Mouse (Mus musculus) lung, postnatal 0 days (tissue): ENCODE measurements around the gene Ackr1. TPM values are rescaled to one million over a fixed set of nuclear protein-coding genes. Genes with fewer than 3 reads are reported as not detected.

Source experiments
- ATAC-seq: fragments of 200-750 bp; cut with Nextera tagmentation; 2 replicates; pipeline ENCODE4 v1.8.0; 2017; ENCODE audit warnings: moderate library complexity
- DNase-seq: peaks from one replicate; pipeline ENCODE4 v3.0.0-alpha.2; 2016; ENCODE audit warnings: low spot score
- H3K27ac ChIP-seq: fragments of 300-500 bp; sonication (generic); 2 replicates; pipeline ENCODE4 v1.5.1; 2014; ENCODE audit warnings: antibody characterized with exemption, mild to moderate bottlenecking, low read length, mixed read lengths
- H3K27me3 ChIP-seq: fragments of 300-500 bp; sonication (generic); replicated peaks from 2 replicates; pipeline ENCODE4 v1.6.1; 2014; ENCODE audit warnings: low read length, mixed read lengths; ENCODE audit not compliant: insufficient read depth
- H3K36me3 ChIP-seq: fragments of 300-500 bp; sonication (generic); 2 replicates; pipeline ENCODE4 v1.6.1; 2014; ENCODE audit warnings: low read length, mixed read lengths; ENCODE audit not compliant: insufficient read depth
- H3K4me1 ChIP-seq: fragments of 300-500 bp; sonication (generic); 2 replicates; pipeline ENCODE4 v1.6.1; 2014; ENCODE audit warnings: antibody characterized with exemption, low read depth, low read length, mixed read lengths; ENCODE audit not compliant: insufficient read depth
- H3K4me2 ChIP-seq: fragments of 300-500 bp; sonication (generic); replicated peaks from 2 replicates; pipeline ENCODE4 v1.6.1; 2014; ENCODE audit warnings: low read depth, mild to moderate bottlenecking, low read length, moderate library complexity, mixed read lengths
- H3K4me3 ChIP-seq: fragments of 300-500 bp; sonication (generic); 2 replicates; pipeline ENCODE4 v1.5.1; 2014; ENCODE audit warnings: low read depth, low read length
- H3K9ac ChIP-seq: fragments of 300-500 bp; sonication (generic); replicated peaks from 2 replicates; pipeline ENCODE4 v1.6.1; 2014; ENCODE audit warnings: low read depth, mild to moderate bottlenecking
- H3K9me3 ChIP-seq: fragments of 300-500 bp; sonication (generic); 2 replicates; pipeline ENCODE4 v1.6.1; 2016; ENCODE audit warnings: low read length, mixed read lengths
- CTCF ChIP-seq: IDR thresholded peaks from 2 replicates; pipeline ENCODE4 v1.5.1; 2016; ENCODE audit warnings: antibody characterized with exemption, mild to moderate bottlenecking
- EP300 ChIP-seq: IDR thresholded peaks from 2 replicates; pipeline ENCODE4 v1.6.1; 2016; ENCODE audit warnings: antibody characterized with exemption, mild to moderate bottlenecking, control low read depth
- whole genome bisulfite sequencing: fragments of 180-500 bp; shearing (Covaris S2); extraction: QIAGEN DNeasy Blood & Tissue Kit; methylation state at CpG from one replicate; pipeline ENCODE4 v1.1.7; 2014; 5-methylcytosine and 5-hydroxymethylcytosine counted together
- polyA plus RNA-seq: library from polyadenylated mRNA; unstranded; fragments of >200 nt; fragmentation: Nextera tagmentation; extraction: Ambion mirVana; gene quantifications from 2 replicates; pipeline ENCODE4 v1.2.1, GENCODE M21; 2015

Ackr1 gene
- polyA plus RNA-seq, 1 experiment from 2014 or later, result 0.70 TPM

GRCm38 (mm10) chr1:173361651-173362050 is 28.1 kb upstream of the Ackr1 start:
- no peak overlapping the region for H3K27ac ChIP-seq
- WGBS, result 26% methylated on average over 6 of the region's 6 CpGs
- no peak overlapping the region for H3K4me3 ChIP-seq
- H3K4me1 ChIP-seq, result no peaks in the 10 kb centered on the region
- peak; percentile 61 for DNase-seq
- H3K9ac ChIP-seq, result no peak overlapping the region
- H3K27me3 ChIP-seq, result 0 out of 2 replicates have a peak, but pooled peaks cover 9% of the 10 kb centered on the region
- H3K36me3 ChIP-seq, result no peaks in the 10 kb centered on the region
- TF ChIP-seq CTCF, result no peak
- no peak for TF ChIP-seq EP300
- no peaks in the 10 kb centered on the region for H3K9me3 ChIP-seq
- no peak; the same call in 1 of the 2 replicates for ATAC-seq
- no peak overlapping the region for H3K4me2 ChIP-seq

GRCm38 (mm10) chr1:173359590-173360290 is 26.2 kb upstream of the Ackr1 start:
- Histone ChIP-seq H3K27me3 (no peaks in the 10 kb centered on the region), H3K9ac (no peak overlapping the region), H3K36me3 (no peaks in the 10 kb centered on the region), H3K9me3 (no peaks in the 10 kb centered on the region), H3K27ac (no peak overlapping the region), H3K4me1 (no peaks in the 10 kb centered on the region), H3K4me3 (no peak overlapping the region), H3K4me2 (no peak overlapping the region)
- TF ChIP-seq CTCF (no peak), EP300 (no peak)
- 58% methylated on average over 4 of the region's 4 CpGs for WGBS
- DNase-seq, result no peak
- ATAC-seq, result no peak

GRCm38 (mm10) chr1:173357799-173358198 is 24.2 kb upstream of the Ackr1 start:
- WGBS, result 58% methylated on average over 4 of the region's 4 CpGs
- Histone ChIP-seq H3K36me3 (no peaks in the 10 kb centered on the region), H3K4me1 (no peaks in the 10 kb centered on the region), H3K4me2 (no peak overlapping the region), H3K9me3 (no peaks in the 10 kb centered on the region), H3K9ac (no peak overlapping the region), H3K27ac (no peak overlapping the region), H3K27me3 (no peaks in the 10 kb centered on the region), H3K4me3 (no peak overlapping the region)
- no peak for TF ChIP-seq CTCF
- TF ChIP-seq EP300, result no peak
- no peak for ATAC-seq
- no peak for DNase-seq

GRCm38 (mm10) chr1:173356699-173357098 is 23.1 kb upstream of the Ackr1 start:
- Histone ChIP-seq H3K4me2 (no peak overlapping the region), H3K27ac (no peak overlapping the region), H3K4me3 (no peak overlapping the region), H3K9me3 (no peaks in the 10 kb centered on the region), H3K4me1 (no peaks in the 10 kb centered on the region), H3K27me3 (no peaks in the 10 kb centered on the region), H3K9ac (no peak overlapping the region), H3K36me3 (no peaks in the 10 kb centered on the region)
- WGBS, result 88% methylated on average over 2 of the region's 2 CpGs
- ATAC-seq, result no peak
- no peak for DNase-seq
- no peak for TF ChIP-seq EP300
- peak; percentile 22; the same call in 1 of the 2 replicates for TF ChIP-seq CTCF

DNA sequence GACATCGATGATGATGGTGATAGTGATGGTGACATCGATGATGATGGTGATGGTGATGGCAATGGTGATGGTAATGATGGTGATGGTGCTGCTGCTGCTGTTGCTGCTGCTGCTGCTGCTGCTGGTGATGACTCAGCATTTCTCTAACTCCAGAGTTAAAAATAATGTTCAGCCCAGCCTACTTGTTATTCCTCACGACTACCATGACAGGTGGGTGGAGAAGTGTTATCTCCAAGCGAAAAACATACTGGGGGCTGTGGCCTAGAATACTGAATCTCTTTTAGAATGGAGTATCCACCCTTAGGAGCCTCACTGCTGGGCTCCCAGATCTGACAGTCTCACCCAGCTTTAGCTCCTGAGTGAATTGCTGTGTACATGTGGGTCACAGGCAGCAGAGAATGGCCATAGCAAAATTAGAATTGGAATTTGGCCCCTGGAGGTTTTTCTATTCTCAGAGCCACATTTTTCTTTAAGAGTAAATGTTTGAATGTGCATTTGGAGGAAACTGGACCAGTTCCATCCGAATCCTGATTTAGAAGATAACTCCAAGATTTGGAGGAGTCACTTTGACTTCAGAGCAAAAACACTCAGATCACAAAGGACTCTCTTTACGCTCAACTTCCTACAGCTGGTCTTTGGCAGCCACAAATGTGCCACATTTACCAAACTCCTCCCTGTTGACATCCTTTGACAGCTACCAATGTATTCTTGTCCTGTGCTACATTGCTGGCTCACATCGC is 21.7 kb upstream of the Ackr1 start:
- H3K4me2 ChIP-seq, result no peak overlapping the region
- no peaks in the 10 kb centered on the region for H3K9me3 ChIP-seq
- no peak for DNase-seq
- H3K4me3 ChIP-seq, result no peak overlapping the region
- no peak for TF ChIP-seq EP300
- no peak for TF ChIP-seq CTCF
- H3K27me3 ChIP-seq, result no peaks in the 10 kb centered on the region
- H3K9ac ChIP-seq, result no peak overlapping the region
- no peak for ATAC-seq
- WGBS, result 61% methylated on average over 7 of the region's 7 CpGs
- H3K27ac ChIP-seq, result no peak overlapping the region
- no peaks in the 10 kb centered on the region for H3K36me3 ChIP-seq
- no peaks in the 10 kb centered on the region for H3K4me1 ChIP-seq

DNA sequence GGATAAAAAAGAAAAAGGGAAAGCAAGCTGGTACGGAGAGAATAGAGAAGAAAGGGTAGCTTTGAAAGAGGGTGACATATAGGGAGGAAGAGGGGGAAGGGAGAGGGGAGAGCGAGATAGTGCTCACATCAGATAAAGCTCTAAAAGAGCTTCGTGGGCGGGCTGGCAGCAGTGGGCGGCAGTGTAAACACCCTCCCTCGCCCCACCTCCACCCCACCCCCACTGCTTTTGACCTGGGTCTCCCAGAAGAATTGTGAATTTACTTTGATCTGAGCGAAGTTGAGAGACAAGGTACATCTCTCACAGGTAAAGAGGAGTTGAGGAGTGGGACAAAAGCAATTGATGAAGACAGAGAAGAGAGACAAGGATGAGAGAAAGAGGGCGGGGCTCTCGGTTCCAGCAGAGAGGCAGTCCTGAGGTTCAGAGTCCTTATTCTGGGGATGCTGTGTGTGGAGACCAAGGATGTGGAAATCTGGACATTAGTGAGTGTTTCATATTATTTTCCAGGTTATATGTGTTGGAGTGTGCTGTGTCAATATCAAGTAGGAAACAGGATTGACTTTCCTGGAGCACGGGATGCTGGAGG is 16.9 kb upstream of the Ackr1 start, which contains the start of gene Aim2:
TSS of gene Aim2 (plus strand) at position 508 of the 586 bp plus-strand sequence.
- Histone ChIP-seq H3K4me3 (no peak within 1 kb of the TSS), H3K9ac (no peak within 1 kb of the TSS), H3K4me1 (no peaks in the 10 kb centered on the region), H3K27ac (no peak within 1 kb of the TSS), H3K4me2 (peak within 1 kb of the TSS; percentile 25; the same call in 1 of the 2 replicates), H3K27me3 (no peaks in the 10 kb centered on the region), H3K36me3 (no peaks in the 10 kb centered on the region), H3K9me3 (no peaks in the 10 kb centered on the region)
- TF ChIP-seq CTCF, result no peak
- TF ChIP-seq EP300, result no peak
- 6% methylated on average over 10 of the region's 10 CpGs for WGBS
- DNase-seq (no peak), ATAC-seq (no peak)
